Comparison of ENCODE assay signal across 28 mouse cellular contexts in genomic region chr2:104988974-104989373, GRCm38 (mm10). TPM values are rescaled to one million over a fixed set of nuclear protein-coding genes. Genes with fewer than 3 reads are reported as not detected.
DNase-seq lines count a peak whose midpoint lies in the region; ATAC-seq and TF ChIP-seq lines count a peak whose summit lies in the region.
"Had no signal": no experiment of that assay in that cellular context is flagged by ENCODE, and none has a peak within 500 bp of the region (broad histone marks: within the 10 kb centered on the region; RNA-seq: fewer than 3 reads in every experiment).

No protein-coding gene starts in this region.

- TF ChIP-seq EP300 in CH12.LX (IDR thresholded peaks at IDR 0.05; ENCODE audit: low read length): no peak

- no peak for TF ChIP-seq POLR2A in kidney, adult 2 months (IDR thresholded peaks at IDR 0.05; ENCODE audit: low read depth, low read length)
- TF ChIP-seq POLR2A in CH12.LX (IDR thresholded peaks at IDR 0.05; ENCODE audit: low read depth, low read length): no peak

- in situ Hi-C loops in CH12.LX (cut with MboI; ENCODE audit: low pct_ligation_motif_present, low pct_unique_long_range_greater_than_20kb, low sequenced_read_pairs): no loop called here

- H3K79me2 ChIP-seq in CH12.LX (replicated peaks; ENCODE audit: control insufficient read depth, extremely low read depth, insufficient read depth, poor library complexity, severe bottlenecking): no peaks in the 10 kb centered on the region

- no peaks in the 10 kb centered on the region for H3K4me1 ChIP-seq in kidney, adult 2 months (ENCODE audit: control insufficient read depth, insufficient read depth, low read length)
- peaks cover 7% of the 10 kb centered on the region; the same call in 1 of the 2 replicates for H3K4me1 ChIP-seq in kidney, embryonic 15.5 days
- peaks cover 8 to 33% of the 10 kb centered on the region in 2 experiments; a peak in 3 of 4 replicates for H3K4me1 ChIP-seq in CH12.LX (ENCODE audit: control insufficient read depth in 1 of 2, insufficient read depth in 2 of 2)
- no peaks in the 10 kb centered on the region for H3K4me1 ChIP-seq in midbrain, embryonic 16.5 days (ENCODE audit: control insufficient read depth, insufficient read depth, low read length)
- H3K4me1 ChIP-seq: embryonic facial prominence, embryonic 12.5 days; embryonic facial prominence, embryonic 15.5 days; heart, embryonic 10.5 days had no signal

- WGBS in kidney, adult 2 months: 39% methylated on average over 1 of the region's 1 CpGs
- 56% methylated on average over 1 of the region's 1 CpGs for WGBS in kidney, embryonic 15.5 days
- 87% methylated on average over 1 of the region's 1 CpGs for WGBS in midbrain, embryonic 16.5 days

- H3K4me2 ChIP-seq in kidney, embryonic 15.5 days: no peak overlapping the region
- H3K4me2 ChIP-seq in CH12.LX (ENCODE audit: insufficient read depth, low read depth, poor library complexity, severe bottlenecking): no peak overlapping the region
- H3K4me2 ChIP-seq in midbrain, embryonic 16.5 days (ENCODE audit: low read length): no peak overlapping the region
- H3K4me2 ChIP-seq: embryonic facial prominence, embryonic 12.5 days; embryonic facial prominence, embryonic 15.5 days; heart, embryonic 13.5 days; hindbrain, embryonic 14.5 days had no signal

- no peaks in the 10 kb centered on the region for H3K9me3 ChIP-seq in kidney, embryonic 15.5 days (replicated peaks)
- H3K9me3 ChIP-seq in CH12.LX (replicated peaks; ENCODE audit: low read length): no peaks in the 10 kb centered on the region
- no peaks in the 10 kb centered on the region for H3K9me3 ChIP-seq in midbrain, embryonic 16.5 days (replicated peaks; ENCODE audit: control insufficient read depth, low read length, poor library complexity, severe bottlenecking)
- H3K9me3 ChIP-seq: embryonic facial prominence, embryonic 12.5 days; embryonic facial prominence, embryonic 15.5 days; heart, embryonic 10.5 days; heart, embryonic 13.5 days had no signal

- dilution Hi-C loops in CH12.LX (cut with MboI; ENCODE audit: extremely low pct_ligation_motif_present, extremely low pct_unique_long_range_greater_than_20kb, low sequenced_read_pairs): no loop called here

- peak; percentile 20 for DNase-seq in kidney, adult 2 months
- DNase-seq in kidney, adult 18-20 months: no peak
- no peak for DNase-seq in kidney, postnatal 10 days
- peak; percentile 59 for DNase-seq in CH12.LX (ENCODE audit: extremely low read depth)
- DNase-seq in cerebellum, postnatal 25 days: no peak
- DNase-seq: adrenal gland, adult 2 months; adrenal gland, postnatal 14 days; cerebellum, adult 11-12 months; cerebellum, adult 8-10 months; cerebellum, postnatal 14 days; forebrain, postnatal 0 days; gastrocnemius, adult 2 months; gastrocnemius, postnatal 14 days; heart, adult 2 months; heart, postnatal 14 days; heart, postnatal 4 days had no signal

- TF ChIP-seq CTCF in kidney, adult 2 months (conservative IDR thresholded peaks at IDR 0.05; ENCODE audit: insufficient read depth, insufficient read length, low read depth, low read length): no peak
- no peak for TF ChIP-seq CTCF in CH12.LX (conservative IDR thresholded peaks at IDR 0.05 in 1 of 2, IDR thresholded peaks at IDR 0.05 in 1 of 2; ENCODE audit: low read depth in 2 of 2, low read length in 2 of 2)

- ATAC-seq in kidney, embryonic 15.5 days (replicated peaks; ENCODE audit: low FRiP score): peak; percentile 58; the same call in 1 of the 2 replicates
- peak; percentile 55; the same call in 1 of the 2 replicates for ATAC-seq in neutrophil, adult 5-6 weeks (ENCODE audit: extremely low read depth, insufficient number of reproducible peaks, low FRiP score, poor library complexity, severe bottlenecking)
- ATAC-seq in midbrain, embryonic 16.5 days: no peak
- ATAC-seq: CD4-positive, CD25-positive, alpha-beta regulatory T cell, adult 4 months; forebrain, embryonic 14.5 days; forebrain, postnatal 0 days; hindbrain, postnatal 0 days; inflammation-experienced regulatory T-cells, adult 6 months had no signal

- no peaks in the 10 kb centered on the region for H3K27me3 ChIP-seq in kidney, adult 2 months (replicated peaks; ENCODE audit: control insufficient read depth, insufficient read depth, low read length)
- no peaks in the 10 kb centered on the region for H3K27me3 ChIP-seq in kidney, embryonic 15.5 days
- no peaks in the 10 kb centered on the region for H3K27me3 ChIP-seq in CH12.LX (replicated peaks)
- H3K27me3 ChIP-seq in midbrain, embryonic 16.5 days (ENCODE audit: control insufficient read depth, insufficient read depth, low read depth, low read length): no peaks in the 10 kb centered on the region
- H3K27me3 ChIP-seq: embryonic facial prominence, embryonic 12.5 days; embryonic facial prominence, embryonic 15.5 days; heart, embryonic 13.5 days had no signal

- no peaks in the 10 kb centered on the region for H3K36me3 ChIP-seq in kidney, adult 2 months (ENCODE audit: control insufficient read depth, insufficient read depth, low read length)
- no peaks in the 10 kb centered on the region; the same call in 1 of the 2 replicates for H3K36me3 ChIP-seq in kidney, embryonic 15.5 days
- peaks cover 3 to 6% of the 10 kb centered on the region in 2 experiments for H3K36me3 ChIP-seq in CH12.LX (replicated peaks in 1 of 2; ENCODE audit: control insufficient read depth in 1 of 2, insufficient read depth in 1 of 2, low read length in 1 of 2)
- H3K36me3 ChIP-seq in midbrain, embryonic 16.5 days (ENCODE audit: control insufficient read depth, insufficient read depth, low read length): no peaks in the 10 kb centered on the region
- H3K36me3 ChIP-seq: embryonic facial prominence, embryonic 12.5 days; embryonic facial prominence, embryonic 15.5 days; heart, embryonic 10.5 days had no signal

- H3K4me3 ChIP-seq in kidney, adult 2 months (ENCODE audit: insufficient read depth, low read depth, low read length): no peak overlapping the region
- no peak overlapping the region for H3K4me3 ChIP-seq in kidney, embryonic 15.5 days (replicated peaks)
- no peak overlapping the region for H3K4me3 ChIP-seq in CH12.LX (replicated peaks in 1 of 3; ENCODE audit: low read depth in 2 of 3, low read length in 2 of 3, poor library complexity in 1 of 3)
- no peak overlapping the region for H3K4me3 ChIP-seq in midbrain, embryonic 16.5 days (ENCODE audit: low read depth, low read length)
- H3K4me3 ChIP-seq: embryonic facial prominence, embryonic 12.5 days; embryonic facial prominence, embryonic 15.5 days; gastrocnemius, adult 2 months; heart, adult 2 months; heart, embryonic 10.5 days; heart, embryonic 13.5 days had no signal

- no peak overlapping the region for H3K9ac ChIP-seq in kidney, embryonic 15.5 days
- H3K9ac ChIP-seq in CH12.LX (ENCODE audit: insufficient read depth, low read depth): no peak overlapping the region
- no peak overlapping the region for H3K9ac ChIP-seq in midbrain, embryonic 16.5 days (ENCODE audit: low read depth, low read length)
- H3K9ac ChIP-seq: embryonic facial prominence, embryonic 12.5 days; embryonic facial prominence, embryonic 15.5 days; forebrain, postnatal 0 days; heart, embryonic 13.5 days; hindbrain, embryonic 14.5 days had no signal

- TF ChIP-seq RAD21 in CH12.LX (IDR thresholded peaks at IDR 0.05; ENCODE audit: low read depth, low read length): no peak

- H3K27ac ChIP-seq in kidney, adult 2 months (ENCODE audit: insufficient read depth, low read depth, low read length): no peak overlapping the region
- no peak overlapping the region for H3K27ac ChIP-seq in kidney, embryonic 15.5 days
- H3K27ac ChIP-seq in CH12.LX (ENCODE audit: insufficient read depth, low read depth): no peak overlapping the region
- no peak overlapping the region for H3K27ac ChIP-seq in midbrain, embryonic 16.5 days (ENCODE audit: low read length)
- H3K27ac ChIP-seq: embryonic facial prominence, embryonic 12.5 days; embryonic facial prominence, embryonic 15.5 days; gastrocnemius, adult 2 months; heart, adult 2 months; heart, embryonic 10.5 days; heart, embryonic 13.5 days; hindbrain, embryonic 14.5 days; hindbrain, postnatal 0 days had no signal

TF ChIP-seq in CH12.LX, 34 proteins besides CTCF, POLR2A, EP300 and RAD21:
- no peak for TF ChIP-seq CHD1 (IDR thresholded peaks at IDR 0.05; ENCODE audit: low read depth, low read length)
- TF ChIP-seq BHLHE40 (IDR thresholded peaks at IDR 0.05; ENCODE audit: low read depth, low read length): peak; percentile 62

RNA-seq across cellular contexts. Expression of gene Eif3m, which starts 27.9 kb away (rescaled TPM):
- 35.0 and 44.4 TPM in 2 replicates for polyA plus RNA-seq in kidney, adult 2 months (2012; rRNA removed)
- polyA plus RNA-seq in kidney, embryonic 15.5 days (2015; fragmentation: Nextera tagmentation; extraction: Ambion mirVana): 338 and 372 TPM in 2 replicates
- total RNA-seq in CH12.LX (2012; rRNA removed): 273 and 298 TPM in 2 replicates
- total RNA-seq in CH12.LX (2014; rRNA removed): 558 and 637 TPM in 2 replicates
- polyA plus RNA-seq in CH12.LX (2012; ENCODE audit: insufficient read length, low read depth): 233 and 268 TPM in 2 replicates
- 93.9 and 103 TPM in 2 replicates for total RNA-seq in neutrophil, adult 5-6 weeks (2017)
- 150 and 154 TPM in 2 replicates for polyA plus RNA-seq in midbrain, embryonic 16.5 days (2015; fragmentation: Nextera tagmentation; extraction: Ambion mirVana)

Comparison
In these comparisons a context has a peak if more than half of its experiments do, and no peak if none do; other contexts are left out.
1. DNase-seq: peak in kidney, adult 2 months (single experiment) and CH12.LX (single experiment); none in kidney, adult 18-20 months (single experiment), kidney, postnatal 10 days (single experiment) and cerebellum, postnatal 25 days (0 of 2).